Mouse (Mus musculus): ENCODE data around the gene Tapt1.

GRCm38 (mm10) chr5:44217685-44218041, 8.8 kb downstream of the Tapt1 start:
- TF ChIP-seq E2F4 (IDR thresholded peaks at IDR 0.05; ENCODE audit: insufficient read depth) = no peak
- TF ChIP-seq TCF12 (IDR thresholded peaks at IDR 0.05; ENCODE audit: insufficient read depth, poor library complexity, severe bottlenecking) = no peak
- no peak for TF ChIP-seq POLR2A (IDR thresholded peaks at IDR 0.05; ENCODE audit: insufficient read length, low read depth)
- no peak for TF ChIP-seq MYOG (IDR thresholded peaks at IDR 0.05; ENCODE audit: control insufficient read depth in 1 of 3, insufficient read depth in 1 of 3, insufficient read length in 2 of 3, low read depth in 2 of 3)
- TF ChIP-seq MAX (IDR thresholded peaks at IDR 0.05; ENCODE audit: low read depth) = no peak

Measured in myocyte (in vitro differentiated cells).